Mouse (Mus musculus) cerebellum, adult 2 months (tissue): Measurements from ENCODE around the gene Ptk6.

Source experiments
- CTCF ChIP-seq: fragments of 200-500 bp; IDR thresholded peaks from 2 replicates; pipeline ENCODE4 v1.5.1; 2011; ENCODE audit warnings: low read depth, mild to moderate bottlenecking, control low read depth, low read length, moderate library complexity, borderline replicate concordance; ENCODE audit not compliant: insufficient read depth
- POLR2A ChIP-seq: fragments of 200-500 bp; IDR thresholded peaks from 2 replicates; pipeline ENCODE4 v1.6.1; 2011; ENCODE audit warnings: low read length, control low read depth, borderline replicate concordance; ENCODE audit not compliant: insufficient read depth

DNA sequence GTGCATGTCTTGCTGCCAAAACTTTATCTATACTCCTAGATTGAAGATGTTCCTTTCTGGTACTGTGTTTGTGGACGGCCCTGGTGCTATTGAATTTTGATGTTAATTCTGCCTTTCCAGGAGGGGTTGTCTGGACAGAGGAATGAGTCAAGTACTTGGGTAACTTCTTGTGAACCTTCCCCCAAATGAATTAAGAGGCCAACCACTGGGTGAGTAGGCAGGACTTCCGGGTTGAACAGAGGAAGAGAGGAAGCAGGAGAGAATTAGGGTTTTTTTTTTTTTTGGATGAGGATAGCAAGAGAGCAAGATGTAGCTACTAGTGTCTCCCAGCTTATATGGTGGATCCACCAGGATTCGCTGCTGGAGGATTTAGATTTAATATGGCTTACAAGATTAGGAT, 24.6 kb downstream of the Ptk6 start:
- TF ChIP-seq CTCF (no peak), POLR2A (no peak)
